Mouse (Mus musculus) stomach, embryonic 14.5 days (tissue): ENCODE data around the gene Mcemp1. TPM values are rescaled to one million over a fixed set of nuclear protein-coding genes. Genes with fewer than 3 reads are reported as not detected.

Experiments
- polyA plus RNA-seq: library from polyadenylated mRNA; unstranded; fragments of >200 nt; fragmentation: Nextera tagmentation; extraction: Ambion mirVana; gene quantifications from 2 replicates; pipeline ENCODE4 v1.2.1, GENCODE M21; 2014

Mcemp1 gene
- polyA plus RNA-seq, 1 experiment from 2014 or later: 0.27 TPM

Other genes starting within 250 kb of the Mcemp1 start
- gene Pex11g, start 198.1 kb upstream of the Mcemp1 start, polyA plus RNA-seq: 3.9 and 6.2 TPM in 2 replicates
- not detected in 2 replicates for gene Tex45, start 194.9 kb upstream of the Mcemp1 start, polyA plus RNA-seq
- 29.6 and 32.3 TPM in 2 replicates for gene Zfp358, start 172.6 kb upstream of the Mcemp1 start, polyA plus RNA-seq
- 34.3 and 39.0 TPM in 2 replicates for gene Mcoln1, start 165.3 kb upstream of the Mcemp1 start, polyA plus RNA-seq
- 24.6 and 27.2 TPM in 2 replicates for gene Pnpla6, start 150.4 kb upstream of the Mcemp1 start, polyA plus RNA-seq
- 1.2 and 1.6 TPM in 2 replicates for gene C330021F23Rik, start 97.8 kb upstream of the Mcemp1 start, polyA plus RNA-seq
- 14.9 and 15.3 TPM in 2 replicates for gene Camsap3, start 78.5 kb upstream of the Mcemp1 start, polyA plus RNA-seq
- gene Xab2, start 44.4 kb upstream of the Mcemp1 start, polyA plus RNA-seq: 49.7 and 53.9 TPM in 2 replicates
- gene Pet100, start 44.2 kb upstream of the Mcemp1 start, polyA plus RNA-seq: 92.0 and 106 TPM in 2 replicates
- 0.56 TPM in 1 of 2 replicates, not detected in the other for gene Pcp2, start 40.2 kb upstream of the Mcemp1 start, polyA plus RNA-seq
- 92.1 and 103 TPM in 2 replicates for gene Stxbp2, start 34.8 kb upstream of the Mcemp1 start, polyA plus RNA-seq
- 0.31 TPM in 1 of 2 replicates, not detected in the other for gene Retn, start 10.0 kb upstream of the Mcemp1 start, polyA plus RNA-seq
- gene Fcor, start 6.6 kb downstream of the Mcemp1 start, polyA plus RNA-seq: 15.2 and 19.4 TPM in 2 replicates
- gene Trappc5, start 10.5 kb downstream of the Mcemp1 start, polyA plus RNA-seq: 27.5 and 30.6 TPM in 2 replicates
- not detected in 2 replicates for gene Fcer2a, start 28.4 kb downstream of the Mcemp1 start, polyA plus RNA-seq
- not detected in 2 replicates for gene Clec4g, start 54.9 kb downstream of the Mcemp1 start, polyA plus RNA-seq
- not detected in 2 replicates for gene Cd209a, start 83.2 kb downstream of the Mcemp1 start, polyA plus RNA-seq
- gene Cd209e, start 188.6 kb downstream of the Mcemp1 start, polyA plus RNA-seq: not detected in 2 replicates
- gene Cd209d, start 212.8 kb downstream of the Mcemp1 start, polyA plus RNA-seq: not detected in 2 replicates